Mouse (Mus musculus): ENCODE results near the gene Gpat3. TPM values are rescaled to one million over a fixed set of nuclear protein-coding genes. Genes with fewer than 3 reads are reported as not detected.
A peak's percentile ranks its signal among the peaks of the same experiment; 100 is the strongest.

The Gpat3 gene
- 1.1 TPM for polyA plus RNA-seq (2012; fragmentation: generic; extraction: Trizol)
- long read RNA-seq, experiment 1, partial matches to known transcripts, result 0 of 4 reads
- long read RNA-seq, experiment 1, other reads (novel, unspliced or antisense), result 0 of 4 reads
- long read RNA-seq, experiment 2, transcript Gpat3-202 (12 exons, 3,035 nt), result major isoform, 25 of 57 reads
- long read RNA-seq, experiment 2, transcript Gpat3-201 (13 exons, 2,884 nt), result minor isoform, 21 of 57 reads
- long read RNA-seq, experiment 2, partial matches to known transcripts, result 2 of 57 reads
- long read RNA-seq, experiment 2, other reads (novel, unspliced or antisense), result 9 of 57 reads

- no peak for TF ChIP-seq CTCF (IDR thresholded peaks at IDR 0.05; ENCODE audit: control insufficient read depth, insufficient read depth, insufficient read length)
- no peak for TF ChIP-seq FOSL1 (IDR thresholded peaks at IDR 0.05; ENCODE audit: insufficient read depth, low read length, poor library complexity, severe bottlenecking)
- TF ChIP-seq USF1 (IDR thresholded peaks at IDR 0.05; ENCODE audit: low read depth), result no peak
- no peak for TF ChIP-seq MYOG (IDR thresholded peaks at IDR 0.05; ENCODE audit: control insufficient read depth, extremely low read depth, insufficient read length)
- Histone ChIP-seq H3ac (ENCODE audit: control insufficient read depth, insufficient read length, low read depth) (peak within 1 kb of the TSS; percentile 74), H3K36me3 (ENCODE audit: control insufficient read depth, insufficient read depth) (no peaks in the 10 kb centered on the region), H3K79me3 (ENCODE audit: low read depth) (no peaks in the 10 kb centered on the region), H3K27me3 (ENCODE audit: control insufficient read depth, insufficient read depth, insufficient read length) (no peaks in the 10 kb centered on the region), H3K79me2 (ENCODE audit: control insufficient read depth, insufficient read depth) (no peaks in the 10 kb centered on the region), H3K4me3 (ENCODE audit: insufficient read depth, poor library complexity, severe bottlenecking) (peak within 1 kb of the TSS; percentile 42)
Measured at GRCm38 (mm10) chr5:100845485-100845847, at the start of gene Gpat3. TSS of gene Gpat3 (plus strand) at chr5:100845713.

- Histone ChIP-seq H3K36me3 (ENCODE audit: control insufficient read depth, insufficient read depth) (peaks cover 28% of the 10 kb centered on the region), H3K27me3 (ENCODE audit: control insufficient read depth, insufficient read depth, insufficient read length) (no peaks in the 10 kb centered on the region), H3K79me2 (ENCODE audit: control insufficient read depth, insufficient read depth) (peaks cover 63% of the 10 kb centered on the region), H3ac (ENCODE audit: control insufficient read depth, insufficient read length, low read depth) (peak within 1 kb of the TSS; percentile 89), H3K79me3 (ENCODE audit: low read depth) (peaks cover 17% of the 10 kb centered on the region), H3K4me3 (ENCODE audit: insufficient read depth, poor library complexity, severe bottlenecking) (peak within 1 kb of the TSS; percentile 76)
- TF ChIP-seq CTCF (IDR thresholded peaks at IDR 0.05; ENCODE audit: control insufficient read depth, insufficient read depth, insufficient read length) (no peak), CEBPB (IDR thresholded peaks at IDR 0.05; ENCODE audit: low read depth) (no peak), USF1 (IDR thresholded peaks at IDR 0.05; ENCODE audit: low read depth) (peak; percentile 94), MAX (IDR thresholded peaks at IDR 0.05) (peak; percentile 56), MYOD1 (IDR thresholded peaks at IDR 0.05; ENCODE audit: control insufficient read depth, insufficient read length, low read depth) (no peak), FOSL1 (IDR thresholded peaks at IDR 0.05; ENCODE audit: insufficient read depth, low read length, poor library complexity, severe bottlenecking) (no peak), MYOG (IDR thresholded peaks at IDR 0.05; ENCODE audit: control insufficient read depth, extremely low read depth, insufficient read length) (no peak)
Measured at GRCm38 (mm10) chr5:100798165-100798860, 47.2 kb upstream of the Gpat3 start, which contains the start of the genes Helq and Mrps18c. TSS of gene Helq (minus strand) at chr5:100798598. TSS of gene Mrps18c (plus strand) at chr5:100798627.

DNA sequence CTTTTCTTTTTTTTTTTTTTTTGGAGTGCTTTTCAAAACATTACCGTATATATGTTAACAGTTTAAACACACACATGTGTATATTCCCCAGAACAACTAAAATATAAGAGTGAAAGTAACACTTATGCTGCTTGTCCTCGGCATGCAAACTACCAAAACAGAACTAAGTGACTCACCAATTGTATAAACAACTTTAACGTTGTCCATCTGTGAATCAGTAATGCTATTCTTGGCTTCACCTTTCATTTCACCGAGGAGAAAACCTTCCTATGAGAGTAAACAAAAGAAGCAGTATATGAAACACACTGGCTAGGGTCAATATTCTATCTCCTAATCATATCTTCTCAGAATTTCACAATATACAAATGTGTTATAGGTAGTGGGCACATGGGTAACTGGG is 27.2 kb upstream of the Gpat3 start:
- Histone ChIP-seq H3K79me2 (ENCODE audit: control insufficient read depth, insufficient read depth) (peaks cover 11% of the 10 kb centered on the region), H3ac (ENCODE audit: control insufficient read depth, insufficient read length, low read depth) (no peak overlapping the region), H3K36me3 (ENCODE audit: control insufficient read depth, insufficient read depth) (peaks cover 23% of the 10 kb centered on the region), H3K27me3 (ENCODE audit: control insufficient read depth, insufficient read depth, insufficient read length) (no peaks in the 10 kb centered on the region), H3K4me3 (ENCODE audit: insufficient read depth, poor library complexity, severe bottlenecking) (no peak overlapping the region), H3K79me3 (ENCODE audit: low read depth) (peaks cover 11% of the 10 kb centered on the region)
- TF ChIP-seq FOSL1 (IDR thresholded peaks at IDR 0.05; ENCODE audit: insufficient read depth, low read length, poor library complexity, severe bottlenecking) (no peak), MAX (IDR thresholded peaks at IDR 0.05) (no peak), CTCF (IDR thresholded peaks at IDR 0.05; ENCODE audit: control insufficient read depth, insufficient read depth, insufficient read length) (no peak), CEBPB (IDR thresholded peaks at IDR 0.05; ENCODE audit: low read depth) (no peak), MYOG (IDR thresholded peaks at IDR 0.05; ENCODE audit: control insufficient read depth, extremely low read depth, insufficient read length) (no peak), USF1 (IDR thresholded peaks at IDR 0.05; ENCODE audit: low read depth) (no peak), MYOD1 (IDR thresholded peaks at IDR 0.05; ENCODE audit: control insufficient read depth, insufficient read length, low read depth) (no peak)

- H3K79me2 ChIP-seq (ENCODE audit: control insufficient read depth, insufficient read depth), result peaks cover 11% of the 10 kb centered on the region
- no peaks in the 10 kb centered on the region for H3K27me3 ChIP-seq (ENCODE audit: control insufficient read depth, insufficient read depth, insufficient read length)
- H3K36me3 ChIP-seq (ENCODE audit: control insufficient read depth, insufficient read depth), result peaks cover 11% of the 10 kb centered on the region
- peaks cover 11% of the 10 kb centered on the region for H3K79me3 ChIP-seq (ENCODE audit: low read depth)
- H3K4me3 ChIP-seq (ENCODE audit: insufficient read depth, poor library complexity, severe bottlenecking), result peak overlapping the region; percentile 71
- TF ChIP-seq CTCF (IDR thresholded peaks at IDR 0.05; ENCODE audit: control insufficient read depth, insufficient read depth, insufficient read length) (no peak), MYOG (IDR thresholded peaks at IDR 0.05; ENCODE audit: control insufficient read depth, extremely low read depth, insufficient read length) (no peak), CEBPB (IDR thresholded peaks at IDR 0.05; ENCODE audit: low read depth) (no peak)
- H3ac ChIP-seq (ENCODE audit: control insufficient read depth, insufficient read length, low read depth), result peak overlapping the region; percentile 97
Measured at GRCm38 (mm10) chr5:100819568-100820480, 25.7 kb upstream of the Gpat3 start.

GRCm38 (mm10) chr5:100820483-100821184 is 24.9 kb upstream of the Gpat3 start, which contains the start of gene Abraxas1:
TSS of gene Abraxas1 (minus strand) at chr5:100820965.
- Histone ChIP-seq H3K4me3 (ENCODE audit: insufficient read depth, poor library complexity, severe bottlenecking) (peak within 1 kb of the TSS; percentile 71), H3K79me3 (ENCODE audit: low read depth) (peaks cover 11% of the 10 kb centered on the region), H3K79me2 (ENCODE audit: control insufficient read depth, insufficient read depth) (peaks cover 11% of the 10 kb centered on the region), H3K36me3 (ENCODE audit: control insufficient read depth, insufficient read depth) (peaks cover 11% of the 10 kb centered on the region), H3K27me3 (ENCODE audit: control insufficient read depth, insufficient read depth, insufficient read length) (no peaks in the 10 kb centered on the region), H3ac (ENCODE audit: control insufficient read depth, insufficient read length, low read depth) (peak within 1 kb of the TSS; percentile 97)
- no peak for TF ChIP-seq FOSL1 (IDR thresholded peaks at IDR 0.05; ENCODE audit: insufficient read depth, low read length, poor library complexity, severe bottlenecking)
- TF ChIP-seq MAX (IDR thresholded peaks at IDR 0.05), result no peak
- TF ChIP-seq MYOD1 (IDR thresholded peaks at IDR 0.05; ENCODE audit: control insufficient read depth, insufficient read length, low read depth), result no peak
- TF ChIP-seq CEBPB (IDR thresholded peaks at IDR 0.05; ENCODE audit: low read depth), result no peak
- TF ChIP-seq CTCF (IDR thresholded peaks at IDR 0.05; ENCODE audit: control insufficient read depth, insufficient read depth, insufficient read length), result no peak
- no peak for TF ChIP-seq USF1 (IDR thresholded peaks at IDR 0.05; ENCODE audit: low read depth)
- no peak for TF ChIP-seq MYOG (IDR thresholded peaks at IDR 0.05; ENCODE audit: control insufficient read depth, extremely low read depth, insufficient read length)

All from C2C12 (cell line).